Mouse (Mus musculus) v-Abl transformed pro-B cells (cell line): Measurements from ENCODE around the gene Gstp2.
"Not testable (repeated sequence)": the region's sequence is repeated elsewhere in the genome, so short reads cannot be mapped to it uniquely, and the experiment has no call there.

Experiments
- in situ Hi-C, 2 experiments: fragments of 400-800 bp; cut with MboI; formaldehyde crosslinking; loops; one replicate each; pipeline ENCODE4 v1.15.1; 2025; ENCODE audit not compliant: unreplicated experiment in 2 of 2

Gstp2 gene

GRCm38 (mm10) chr19:4072706-4073424, 27.0 kb upstream of the Gstp2 start:
- in situ Hi-C loops: no loop called here

GRCm38 (mm10) chr19:4071406-4071805, 25.6 kb upstream of the Gstp2 start:
- in situ Hi-C loops: no loop called here

GRCm38 (mm10) chr19:4070756-4071155, 24.9 kb upstream of the Gstp2 start:
- in situ Hi-C loops: no loop called here

GRCm38 (mm10) chr19:4070311-4070710, 24.5 kb upstream of the Gstp2 start:
- in situ Hi-C loops: no loop called here

DNA sequence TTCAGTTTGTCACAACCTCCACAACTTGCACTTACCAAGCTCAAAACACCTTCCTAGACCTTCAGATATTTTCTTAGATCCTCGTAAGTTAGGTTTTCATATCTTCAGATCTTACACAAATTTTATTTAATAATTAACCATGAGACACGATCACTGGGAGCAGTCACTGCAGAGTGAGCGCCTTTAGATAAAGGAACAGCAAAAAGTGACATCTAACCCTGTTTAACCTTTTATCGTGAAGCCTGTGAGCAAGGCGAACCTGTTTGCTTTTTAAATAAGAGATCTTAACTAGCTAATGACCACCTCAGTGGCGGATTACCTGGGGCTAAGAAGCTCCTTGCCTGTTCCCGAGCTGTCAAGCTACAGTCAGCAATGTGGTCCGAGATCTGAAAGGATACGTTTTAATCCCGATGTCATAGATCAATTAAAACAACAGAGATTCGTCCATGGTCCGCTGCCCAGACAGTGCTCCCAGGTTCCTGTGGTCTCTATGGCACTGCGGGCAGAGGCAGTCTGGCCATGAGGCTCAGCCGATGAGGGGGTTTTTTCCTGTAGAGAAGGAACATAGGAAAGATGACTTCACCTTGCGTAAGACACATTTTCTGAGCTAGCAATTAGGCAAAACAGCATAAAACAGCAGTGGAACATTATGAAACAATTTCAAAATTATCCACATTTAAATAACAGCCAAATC, 23.0 kb upstream of the Gstp2 start:
- in situ Hi-C loops: no loop called here

DNA sequence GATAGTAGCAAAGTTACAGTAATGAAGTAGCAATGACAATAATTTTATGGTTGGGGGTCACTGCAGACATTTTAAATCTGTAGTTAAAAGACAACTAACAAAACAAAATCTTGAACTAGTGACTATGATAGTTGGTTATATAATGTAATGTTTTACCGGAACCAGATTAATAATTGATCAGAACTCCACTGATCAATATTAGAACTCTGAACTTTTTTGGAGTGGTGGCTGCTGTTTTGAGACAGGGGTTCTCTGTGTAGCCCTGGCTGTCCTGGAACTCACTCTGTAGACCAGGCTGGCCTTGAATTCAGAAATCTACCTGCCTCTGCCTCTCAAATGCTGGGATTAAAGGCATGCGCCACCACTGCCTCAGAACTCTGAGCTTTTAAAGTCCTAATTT, 22.4 kb upstream of the Gstp2 start:
- in situ Hi-C loops: not testable (repeated sequence)

DNA sequence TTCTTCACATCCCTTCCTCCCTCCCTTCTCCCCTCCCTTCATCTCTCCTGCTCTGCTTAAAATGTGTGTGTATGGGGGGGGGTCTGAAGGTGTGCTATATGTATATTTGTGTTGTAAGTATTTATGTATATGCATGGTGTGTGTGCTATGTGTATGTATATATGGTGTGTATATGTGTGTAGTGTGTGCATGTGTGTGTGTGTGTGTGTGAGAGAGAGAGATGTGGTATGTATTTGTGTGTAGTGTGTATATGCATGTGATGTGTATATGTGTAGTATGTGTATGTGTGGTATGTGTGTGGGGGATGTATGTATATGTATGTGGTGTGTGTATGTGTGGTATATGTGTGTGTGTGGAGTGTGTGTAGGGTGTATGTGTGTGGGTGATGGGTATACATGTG, 21.1 kb upstream of the Gstp2 start:
- in situ Hi-C loops: no loop called here

DNA sequence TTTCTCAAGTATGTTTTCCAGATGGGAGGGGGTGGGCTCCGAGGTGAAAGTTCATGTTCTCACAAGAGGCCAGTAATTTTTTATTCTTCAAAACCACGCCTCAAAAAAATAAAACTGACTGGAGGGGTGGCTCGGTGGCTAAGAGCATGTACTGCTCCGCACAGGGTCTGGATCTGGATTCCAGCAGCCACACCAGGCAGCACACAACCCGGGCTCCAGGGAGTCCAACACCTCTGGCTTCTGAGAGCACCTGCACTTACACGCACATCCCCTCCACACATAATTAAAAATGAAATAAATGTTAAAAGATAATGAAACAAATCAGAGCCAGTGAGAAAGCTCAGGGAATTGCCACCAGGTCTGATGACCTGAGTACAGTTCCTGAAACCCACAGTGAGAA, 20.5 kb upstream of the Gstp2 start:
- in situ Hi-C loops: no loop called here

DNA sequence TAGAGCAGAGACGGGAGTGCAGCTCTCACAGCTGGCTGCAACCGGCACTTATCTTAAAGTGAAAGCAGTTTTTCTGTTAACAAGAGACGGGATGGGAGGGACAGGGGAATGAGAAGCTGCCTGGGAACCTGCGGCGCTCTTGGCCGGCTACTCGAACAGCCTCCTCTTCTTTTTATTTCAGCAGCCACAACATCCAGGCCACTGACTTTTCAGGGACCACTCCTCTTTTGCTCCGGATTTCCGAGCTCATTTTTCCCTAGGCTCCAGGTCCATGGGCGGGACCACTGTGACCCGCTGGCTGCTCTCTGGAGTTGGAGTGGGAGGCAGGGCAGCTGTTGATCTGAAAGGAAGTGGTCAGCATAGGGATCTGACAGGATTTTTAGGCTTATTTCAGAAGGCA, 18.7 kb upstream of the Gstp2 start:
- in situ Hi-C loops: not testable (repeated sequence)

- in situ Hi-C loops: not testable (repeated sequence)
Observed at GRCm38 (mm10) chr19:4063357-4063756, 17.5 kb upstream of the Gstp2 start.

- in situ Hi-C loops: no loop called here
Observed at GRCm38 (mm10) chr19:4060899-4061465, 15.2 kb upstream of the Gstp2 start.

- in situ Hi-C loops: not testable (repeated sequence)
Observed at GRCm38 (mm10) chr19:4060044-4060898, 14.4 kb upstream of the Gstp2 start.

DNA sequence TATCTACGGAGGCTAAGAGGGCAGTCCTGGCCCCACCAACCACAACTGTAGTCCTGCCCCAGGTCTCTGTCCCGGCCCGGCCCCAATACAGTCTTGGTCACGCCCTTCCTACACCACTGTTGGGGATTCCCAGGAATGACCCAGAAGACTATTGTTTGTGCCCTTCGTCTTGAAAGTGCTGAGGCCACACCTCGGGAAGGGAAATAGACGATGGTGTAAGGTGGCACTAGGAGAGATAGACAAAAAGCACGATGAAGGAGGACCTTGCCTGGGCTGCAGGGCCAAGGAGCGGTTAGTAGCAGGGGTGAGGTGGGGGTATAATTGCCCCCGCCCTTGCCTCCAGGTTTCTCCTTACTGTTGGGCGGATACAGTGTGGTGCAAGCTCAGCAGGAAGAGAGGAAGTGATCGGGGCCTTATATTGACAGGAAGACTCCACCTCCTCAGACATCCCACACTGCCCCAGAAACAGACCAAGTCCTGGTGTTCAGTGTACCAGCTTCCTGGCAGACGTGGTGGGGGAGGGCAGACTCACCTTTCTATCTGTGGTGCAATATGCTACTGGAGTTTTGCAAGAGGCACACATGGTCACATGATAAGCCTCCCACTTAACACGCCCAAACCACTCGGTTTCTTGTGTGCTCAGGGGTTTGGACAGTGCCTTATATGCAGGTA, 13.4 kb upstream of the Gstp2 start, which contains the start of gene Gstp3:
Gene Gstp3 (minus strand): TSS at position 501 of the 672 bp plus-strand sequence.
- in situ Hi-C loops: loop anchor here in 1 of 2 experiments (5.0 kb wide), 1 partner anchor 38 kb away; the partner anchor contains the start of genes Cdk2ap2 and Pitpnm1

GRCm38 (mm10) chr19:4058581-4058980, 12.8 kb upstream of the Gstp2 start:
- in situ Hi-C loops: loop anchor here in 1 of 2 experiments (5.0 kb wide), 1 partner anchor 39 kb away; the partner anchor contains the start of genes Cdk2ap2 and Pitpnm1

- in situ Hi-C loops: loop anchor here in 1 of 2 experiments (5.0 kb wide), 1 partner anchor 39 kb away; the partner anchor contains the start of genes Cdk2ap2 and Pitpnm1
Observed at GRCm38 (mm10) chr19:4057962-4058361, 12.1 kb upstream of the Gstp2 start.

DNA sequence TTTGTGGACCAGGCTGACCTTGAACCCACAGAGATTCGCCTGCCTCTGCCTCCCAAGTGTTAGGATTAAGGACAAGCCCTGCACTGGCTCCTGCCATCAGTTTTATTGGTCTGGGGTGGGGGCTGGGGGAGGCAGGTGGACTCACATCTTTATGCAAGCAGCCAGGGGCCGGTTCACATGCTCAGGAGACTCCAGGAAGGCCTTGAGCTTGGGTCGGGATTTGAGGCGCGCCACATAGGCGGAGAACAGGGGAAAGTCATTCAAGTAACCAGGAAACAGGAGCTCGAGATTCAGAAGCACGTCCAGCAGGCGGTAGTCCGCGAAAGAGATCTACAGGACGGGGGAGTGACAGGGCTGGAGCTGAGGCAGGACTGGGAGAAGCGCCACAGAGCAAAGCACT, 11.6 kb upstream of the Gstp2 start:
- in situ Hi-C loops: loop anchor here in 1 of 2 experiments (5.0 kb wide), 1 partner anchor 40 kb away; the partner anchor contains the start of genes Cdk2ap2 and Pitpnm1

- in situ Hi-C loops: loop anchor here in 1 of 2 experiments (5.0 kb wide), 1 partner anchor 41 kb away; the partner anchor contains the start of genes Cdk2ap2 and Pitpnm1
Observed at GRCm38 (mm10) chr19:4056727-4057126, 10.9 kb upstream of the Gstp2 start.

DNA sequence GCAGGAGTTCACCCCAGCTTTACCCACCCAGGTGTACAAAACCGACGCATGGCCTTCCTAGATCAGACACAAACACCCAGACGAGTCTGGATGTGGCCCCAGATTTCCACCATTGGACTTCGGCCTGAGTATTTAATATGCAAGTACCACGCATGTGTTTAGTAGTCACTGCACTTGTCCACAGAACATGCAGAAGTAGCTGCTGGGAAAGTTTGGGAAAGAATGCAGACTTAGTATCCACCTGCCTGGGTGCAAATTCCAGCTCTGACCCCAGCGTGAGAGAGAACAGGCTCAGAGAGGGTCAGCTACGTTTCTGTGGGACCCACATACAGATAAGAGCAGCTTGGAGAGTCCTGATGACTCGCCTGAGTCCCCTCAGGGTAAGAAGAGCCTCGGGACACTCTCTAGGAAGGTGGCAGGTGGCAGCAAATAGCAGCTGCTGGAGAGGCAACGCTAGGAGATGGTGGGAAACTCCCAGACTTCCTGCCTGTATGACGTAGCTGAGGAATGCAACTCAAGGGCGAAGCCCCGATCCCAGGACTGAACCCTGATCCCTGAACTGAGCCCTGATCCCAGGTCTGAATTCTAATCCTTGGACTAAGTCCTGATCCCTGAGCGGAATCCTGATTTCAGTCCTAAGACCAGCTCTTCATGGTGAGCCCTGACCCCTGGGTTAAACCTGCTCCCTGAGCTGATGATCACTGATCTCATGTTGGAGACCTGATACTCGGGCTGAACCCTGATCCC, 10.3 kb upstream of the Gstp2 start:
- in situ Hi-C loops: loop anchor here in 1 of 2 experiments (5.0 kb wide), 1 partner anchor 41 kb away; the partner anchor contains the start of genes Cdk2ap2 and Pitpnm1
